Mouse (Mus musculus): ENCODE measurements at regions not wholly inside any gene's neighbourhood (a gene's known extent, or its start where the extent isn't known, plus 50 kb on each side); places are given as distances from the start of the nearest gene placed in this dataset.

DNA sequence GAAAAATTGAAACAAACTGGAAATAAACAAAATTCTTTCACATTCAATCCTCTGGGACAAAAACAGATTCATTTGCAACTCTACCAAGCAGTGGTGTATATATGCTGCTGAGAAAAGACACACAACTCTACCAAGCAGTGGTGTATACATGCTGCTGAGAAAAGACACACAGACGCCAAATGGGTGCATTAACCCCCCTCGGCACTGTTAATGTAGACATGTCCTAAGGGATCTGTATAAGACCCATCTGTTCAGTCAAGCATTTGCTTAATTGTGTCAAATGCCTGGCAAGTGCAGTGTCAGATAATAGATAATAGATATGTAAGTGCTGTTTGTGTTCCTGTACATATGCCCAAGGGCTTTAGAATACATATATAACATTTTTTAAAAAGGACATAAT lies 1035.2 kb upstream of the B3galt2 start:
- DNase-seq (ENCODE audit: low spot score) = no peak

DNA sequence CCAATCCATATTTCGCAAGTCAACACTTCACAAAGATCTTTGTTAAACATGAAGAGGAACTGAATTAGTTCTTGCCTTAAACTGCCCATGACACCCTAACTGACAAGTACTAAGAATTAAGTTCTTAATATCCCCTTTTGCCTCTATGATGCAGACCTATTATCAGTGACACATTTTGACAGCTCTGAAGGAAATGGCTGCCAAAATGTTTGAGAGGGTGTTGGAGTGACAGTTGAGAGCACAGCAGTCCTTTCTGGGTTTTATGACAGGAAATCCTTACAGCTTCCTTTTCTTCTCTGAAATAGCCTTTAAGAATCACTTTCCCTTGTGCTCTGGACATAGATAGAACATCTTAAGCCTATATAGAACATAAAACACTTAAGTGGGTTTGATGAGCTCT lies 1034.4 kb upstream of the B3galt2 start:
- no peak for DNase-seq (ENCODE audit: low spot score)

DNA sequence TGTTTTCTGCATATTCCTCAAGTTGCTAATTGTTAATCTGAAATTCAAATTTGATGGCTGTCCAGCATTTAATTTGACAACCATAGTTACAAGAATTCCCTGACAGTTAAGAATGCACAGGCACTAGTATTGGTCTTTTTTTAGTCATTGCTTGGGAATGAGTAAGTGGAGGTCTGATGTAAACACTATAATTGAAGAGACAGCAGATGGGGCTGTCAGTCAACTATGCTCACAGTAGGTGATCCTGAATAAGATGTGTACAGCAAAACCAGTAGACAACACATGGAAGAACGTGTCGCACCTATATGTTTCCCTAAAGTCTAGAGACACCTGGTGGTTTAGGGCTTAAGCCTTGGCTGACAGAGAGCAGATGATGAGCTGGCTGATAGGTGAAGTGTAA lies 1019.0 kb upstream of the B3galt2 start:
- no peak for DNase-seq (ENCODE audit: low spot score)

DNA sequence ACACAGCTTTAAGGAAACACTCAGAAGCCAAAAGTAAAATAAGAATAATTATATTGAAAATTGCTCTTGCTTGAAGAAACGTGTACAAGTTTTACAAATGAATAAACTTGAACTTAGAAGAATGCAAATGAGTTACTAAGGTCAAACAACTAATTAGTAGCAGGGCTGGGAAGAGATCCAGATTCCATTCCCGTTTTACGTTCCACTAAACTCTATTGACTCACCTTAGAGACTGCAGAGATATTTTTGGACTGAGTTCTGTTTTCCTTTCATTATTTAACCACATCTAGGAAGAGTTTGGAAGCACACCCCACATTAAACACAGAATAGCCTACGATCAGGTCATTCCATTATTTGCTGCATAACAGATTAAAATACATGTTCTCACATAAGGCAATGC lies 1016.2 kb upstream of the B3galt2 start:
- DNase-seq (ENCODE audit: low spot score) = no peak

DNA sequence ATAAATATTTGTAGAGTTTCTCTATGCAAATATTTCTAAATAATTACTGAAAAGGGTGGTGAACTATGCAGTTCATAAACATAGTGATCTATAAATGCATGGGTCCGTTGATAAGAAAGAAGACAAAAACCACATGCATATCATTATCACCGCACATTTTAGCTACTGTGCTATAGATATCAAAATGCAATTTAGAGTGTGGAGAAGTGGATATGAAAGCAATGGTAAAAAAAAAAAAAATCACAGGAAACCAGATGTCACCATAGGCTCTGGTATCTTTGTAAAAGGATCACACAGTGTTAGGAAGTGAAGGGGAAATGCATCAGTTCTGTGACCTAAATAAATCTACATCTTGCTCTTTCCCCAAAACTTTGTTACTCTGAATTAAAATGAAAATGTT lies 985.2 kb upstream of the B3galt2 start:
- DNase-seq (ENCODE audit: low spot score) = no peak

DNA sequence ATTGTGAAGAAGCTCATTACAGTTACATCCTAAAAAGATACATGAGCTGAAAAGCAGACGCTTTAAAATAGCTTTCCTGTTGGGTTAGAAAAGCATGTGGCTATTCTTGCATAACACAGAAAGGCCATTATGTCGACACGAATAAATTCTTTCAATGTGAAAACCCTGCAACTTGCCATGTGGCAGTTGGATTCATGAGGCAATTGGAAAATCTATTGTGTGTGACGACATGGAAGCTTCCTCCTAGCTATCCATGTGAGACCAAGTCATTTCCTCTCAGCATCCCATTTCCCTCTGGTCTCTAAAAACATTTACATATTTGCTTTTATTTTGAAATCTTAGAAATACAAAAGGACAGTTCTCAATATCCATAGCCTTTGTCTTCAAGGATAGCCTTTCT lies 975.2 kb upstream of the B3galt2 start:
- no peak for DNase-seq (ENCODE audit: low spot score)

DNA sequence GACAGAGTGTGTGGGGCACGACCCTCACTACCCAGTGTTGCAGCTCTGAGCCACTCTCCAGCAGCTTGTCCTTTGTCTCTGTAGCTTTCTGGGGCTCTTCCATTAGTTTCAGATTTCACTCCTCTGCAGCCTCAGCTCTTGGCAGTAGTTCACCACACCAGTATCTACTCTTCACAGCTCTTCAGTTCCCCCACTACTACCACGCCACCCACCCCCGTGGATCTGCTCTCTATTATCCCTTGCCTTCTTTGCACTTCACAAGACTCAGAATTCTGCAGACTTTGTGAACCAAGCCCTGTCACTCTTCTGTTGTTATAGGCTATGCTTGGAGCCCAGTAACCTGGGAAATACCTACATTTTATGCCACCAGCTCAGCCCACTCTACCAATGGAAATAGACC lies 960.5 kb upstream of the B3galt2 start:
- no peak for DNase-seq (ENCODE audit: low spot score)

DNA sequence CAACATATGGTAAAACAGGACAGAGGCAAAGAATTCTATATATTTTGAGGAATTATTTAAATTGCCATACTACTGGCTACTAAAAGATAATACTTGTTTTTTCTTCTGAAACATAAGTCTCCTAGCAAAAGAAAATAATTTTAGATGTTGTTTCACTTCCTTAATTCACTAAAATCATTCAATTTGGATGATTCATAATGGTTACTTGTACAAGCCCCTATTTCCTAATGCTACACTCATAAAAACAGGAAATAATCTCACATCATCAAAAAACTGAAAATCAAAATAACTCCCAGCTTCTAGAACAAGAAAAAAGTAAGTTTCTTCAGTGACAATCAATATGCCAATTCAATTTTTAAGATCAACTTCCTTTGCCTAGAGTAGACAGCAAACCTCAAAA lies 951.6 kb upstream of the B3galt2 start:
- no peak for DNase-seq (ENCODE audit: low spot score)

DNA sequence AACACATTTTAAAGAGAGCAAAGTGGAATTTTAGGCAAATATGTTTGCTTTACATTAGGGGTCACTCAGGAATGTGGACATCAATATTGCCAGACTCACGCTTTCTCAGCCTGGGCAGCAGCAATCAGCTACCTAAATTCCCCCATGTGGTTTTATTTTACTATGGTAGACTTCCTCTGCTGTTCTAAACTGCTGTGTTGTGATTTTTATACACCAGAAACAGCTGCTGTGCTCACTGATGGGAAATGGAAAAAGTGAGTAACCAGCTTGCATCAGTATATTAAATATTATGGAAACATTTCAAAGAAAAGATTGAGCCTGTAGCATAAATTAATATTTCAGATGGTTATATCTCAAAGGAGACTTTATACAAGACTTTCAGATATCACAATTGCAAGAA lies 945.3 kb upstream of the B3galt2 start:
- DNase-seq (ENCODE audit: low spot score) = no peak

DNA sequence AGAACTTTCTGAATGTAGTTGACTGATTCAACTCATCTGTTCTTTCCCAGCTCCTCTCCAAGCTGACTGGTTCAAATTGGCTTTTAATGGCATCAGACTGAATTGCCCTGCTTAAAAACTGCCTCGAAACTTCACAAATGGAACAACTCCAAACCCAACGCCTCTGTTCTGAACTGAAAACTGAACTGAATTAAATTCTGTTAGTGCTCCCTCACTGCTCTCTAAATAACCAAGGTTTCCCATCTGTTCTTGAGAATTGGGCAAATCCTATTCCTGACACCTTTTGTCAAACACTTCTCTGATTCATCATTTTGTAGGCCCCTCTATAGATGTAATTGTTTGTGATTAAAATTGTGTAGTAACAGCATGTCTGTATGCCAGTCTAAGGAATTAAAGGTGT lies 932.2 kb upstream of the B3galt2 start:
- DNase-seq (ENCODE audit: low spot score) = no peak

DNA sequence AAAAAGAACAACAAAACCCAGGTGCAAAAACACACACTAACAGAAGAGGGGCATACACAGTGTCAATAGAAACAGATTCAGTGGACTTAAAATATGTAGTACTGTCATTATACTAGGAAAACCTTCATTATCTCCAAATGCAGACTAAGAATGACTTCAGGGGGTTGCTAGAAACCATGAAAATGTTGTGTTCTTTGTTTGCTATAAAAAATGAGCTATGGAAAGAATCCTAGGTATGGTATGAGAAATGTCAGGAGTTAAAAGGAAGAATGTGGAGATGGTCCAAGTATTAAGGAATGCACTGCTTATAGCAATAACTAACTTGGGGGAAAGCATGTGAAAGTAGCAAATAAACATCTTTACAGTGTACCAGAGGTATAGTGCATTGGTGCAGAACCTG lies 910.2 kb upstream of the B3galt2 start:
- no peak for DNase-seq (ENCODE audit: low spot score)

DNA sequence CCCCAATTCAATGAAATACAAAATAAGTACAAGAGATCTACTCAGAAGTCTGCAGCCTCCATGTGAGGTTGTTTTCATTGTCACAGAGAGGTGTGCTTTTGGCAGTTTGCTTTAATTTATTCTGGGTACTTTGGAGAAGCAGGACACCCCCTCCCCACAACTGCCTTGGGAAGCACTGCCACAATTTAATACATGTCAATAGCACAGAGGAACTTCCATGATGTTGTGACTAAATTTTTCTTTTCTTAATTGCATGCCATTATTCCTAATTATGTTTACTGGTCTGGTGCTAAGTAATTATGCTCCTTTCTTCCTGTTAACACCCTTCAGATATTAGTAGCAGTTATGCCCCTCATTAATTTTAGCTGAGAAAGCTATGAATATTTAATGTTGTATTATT lies 906.4 kb upstream of the B3galt2 start:
- no peak for DNase-seq (ENCODE audit: low spot score)

DNA sequence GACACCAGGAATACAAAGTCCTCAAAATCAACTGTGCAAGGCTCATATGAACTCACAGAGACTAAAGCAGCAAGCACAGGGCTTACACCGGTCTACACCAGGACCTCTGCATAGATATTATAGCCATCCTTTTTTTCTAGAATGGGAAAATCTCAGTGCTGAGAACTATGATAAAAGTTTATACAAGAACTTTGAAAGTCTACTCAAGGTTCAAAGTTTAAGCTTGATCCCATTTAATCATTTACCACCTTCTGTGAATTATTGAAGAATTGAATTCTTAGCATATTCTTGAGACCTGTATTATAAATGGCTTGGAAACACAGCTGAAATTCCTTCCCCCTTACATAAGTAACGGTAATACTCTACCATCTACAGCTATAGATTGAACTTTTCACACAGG lies 902.1 kb upstream of the B3galt2 start:
- DNase-seq (ENCODE audit: low spot score) = no peak

DNA sequence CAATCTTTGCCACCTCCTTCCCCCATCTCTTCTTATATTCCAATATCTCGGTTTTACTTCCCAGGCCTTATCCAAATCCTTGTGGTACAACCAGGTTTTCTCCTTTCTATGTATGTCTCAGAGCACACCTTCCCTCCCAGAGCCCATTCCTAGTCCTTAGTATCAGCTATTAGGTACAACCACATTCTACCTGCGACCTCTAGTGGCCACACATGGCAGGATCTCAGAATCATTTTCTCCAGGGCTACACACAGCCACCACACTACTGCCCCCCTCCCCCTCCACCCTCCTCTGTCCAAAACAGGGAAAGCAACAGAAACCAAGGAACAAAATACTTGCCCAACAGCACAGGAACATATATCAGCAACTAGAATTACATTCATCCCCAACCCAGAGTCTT lies 898.2 kb upstream of the B3galt2 start:
- peak; percentile 13 for DNase-seq (ENCODE audit: low spot score)

DNA sequence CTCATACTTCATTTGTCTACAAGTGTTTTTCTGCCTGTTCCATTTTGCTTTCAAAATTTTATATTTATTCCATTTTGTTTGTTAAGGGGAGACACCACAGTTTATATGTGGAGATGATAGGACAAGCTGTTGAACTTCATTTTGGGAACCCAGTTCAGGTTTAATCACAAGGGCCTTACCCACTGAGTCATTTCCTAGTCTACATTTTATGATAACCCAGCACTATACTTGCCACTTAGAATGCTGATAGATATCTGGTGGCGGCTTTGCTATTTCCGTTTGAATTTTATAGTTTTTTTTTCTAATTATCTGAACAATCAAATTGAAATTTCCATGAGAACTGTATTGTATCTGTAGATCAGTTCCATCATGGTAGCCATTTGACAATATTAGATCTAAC lies 869.5 kb upstream of the B3galt2 start:
- DNase-seq (ENCODE audit: low spot score) = no peak

Measured in ovary, postnatal 14 days (tissue).